Mouse (Mus musculus): Measurements from ENCODE around the gene Zdhhc14. TPM values are rescaled to one million over a fixed set of nuclear protein-coding genes. Genes with fewer than 3 reads are reported as not detected.
A peak's percentile ranks its signal among the peaks of the same experiment; 100 is the strongest.

Gene Zdhhc14
- polyA plus RNA-seq, 1 experiment from 2014 or later = 3.5 TPM

GRCm38 (mm10) chr17:5769776-5770175 lies 277.4 kb downstream of the Zdhhc14 start:
- no peak for DNase-seq (ENCODE audit: low spot score)

- peak; percentile 28 for DNase-seq (ENCODE audit: low spot score)
Observed at GRCm38 (mm10) chr17:5770265-5771249, 278.2 kb downstream of the Zdhhc14 start.

- DNase-seq (ENCODE audit: low spot score) = no peak
Observed at GRCm38 (mm10) chr17:5780213-5780975, 288.0 kb downstream of the Zdhhc14 start.

- DNase-seq (ENCODE audit: low spot score) = no peak
Observed at GRCm38 (mm10) chr17:5785238-5785637, 292.9 kb downstream of the Zdhhc14 start.

- DNase-seq (ENCODE audit: low spot score) = no peak
Observed at GRCm38 (mm10) chr17:5792164-5792791, 299.9 kb downstream of the Zdhhc14 start.

- DNase-seq (ENCODE audit: low spot score) = no peak
Observed at GRCm38 (mm10) chr17:5793593-5793992, 301.2 kb downstream of the Zdhhc14 start.

- no peak for DNase-seq (ENCODE audit: low spot score)
Observed at GRCm38 (mm10) chr17:5794276-5794675, 301.9 kb downstream of the Zdhhc14 start.

- DNase-seq (ENCODE audit: low spot score) = no peak
Observed at GRCm38 (mm10) chr17:5795369-5795768, 303.0 kb downstream of the Zdhhc14 start.

GRCm38 (mm10) chr17:5795878-5796277 lies 303.5 kb downstream of the Zdhhc14 start:
- peak; percentile 85 for DNase-seq (ENCODE audit: low spot score)

GRCm38 (mm10) chr17:5797124-5797760 lies 304.9 kb downstream of the Zdhhc14 start:
- DNase-seq (ENCODE audit: low spot score) = no peak

GRCm38 (mm10) chr17:5798221-5798801 lies 306.0 kb downstream of the Zdhhc14 start:
- DNase-seq (ENCODE audit: low spot score) = peak; percentile 40

GRCm38 (mm10) chr17:5798900-5799299 lies 306.5 kb downstream of the Zdhhc14 start:
- no peak for DNase-seq (ENCODE audit: low spot score)

- DNase-seq (ENCODE audit: low spot score) = no peak
Observed at GRCm38 (mm10) chr17:5799396-5800021, 307.2 kb downstream of the Zdhhc14 start.

GRCm38 (mm10) chr17:5800254-5800653 lies 307.9 kb downstream of the Zdhhc14 start:
- no peak for DNase-seq (ENCODE audit: low spot score)

- DNase-seq (ENCODE audit: low spot score) = no peak
Observed at GRCm38 (mm10) chr17:5800824-5801560, 308.6 kb downstream of the Zdhhc14 start.

GRCm38 (mm10) chr17:5801761-5802655 lies 309.7 kb downstream of the Zdhhc14 start:
- peak; percentile 56 for DNase-seq (ENCODE audit: low spot score)

- DNase-seq (ENCODE audit: low spot score) = peak; percentile 46
Observed at GRCm38 (mm10) chr17:5802656-5802955, 310.2 kb downstream of the Zdhhc14 start.

Data from thymus, postnatal 0 days (tissue).